21 mouse cellular contexts compared by ENCODE assay signal in genomic region chr9:33850993-33851392, GRCm38 (mm10).
A peak's percentile ranks its signal among the peaks of the same experiment; 100 is the strongest.
DNase-seq lines count a peak whose midpoint lies in the region; ATAC-seq and TF ChIP-seq lines count a peak whose summit lies in the region.
"Had no signal": no experiment of that assay in that cellular context is flagged by ENCODE, and none has a peak within 500 bp of the region (broad histone marks: within the 10 kb centered on the region; RNA-seq: fewer than 3 reads in every experiment).

No protein-coding gene starts in this region.

- no peaks in the 10 kb centered on the region for H3K27me3 ChIP-seq in forebrain, embryonic 14.5 days (replicated peaks; ENCODE audit: control insufficient read depth, insufficient read depth, low read length)
- H3K27me3 ChIP-seq in forebrain, embryonic 13.5 days, result no peaks in the 10 kb centered on the region
- no peaks in the 10 kb centered on the region for H3K27me3 ChIP-seq in kidney, postnatal 0 days (ENCODE audit: insufficient read depth, low read length)
- no peaks in the 10 kb centered on the region for H3K27me3 ChIP-seq in kidney, adult 2 months (replicated peaks; ENCODE audit: control insufficient read depth, insufficient read depth, low read length)
- H3K27me3 ChIP-seq in lung, postnatal 0 days (replicated peaks; ENCODE audit: insufficient read depth, low read length), result no peaks in the 10 kb centered on the region
- H3K27me3 ChIP-seq: heart, embryonic 15.5 days; hindbrain, embryonic 12.5 days; limb, embryonic 15.5 days; liver, embryonic 15.5 days; midbrain, embryonic 13.5 days; neural tube, embryonic 13.5 days; Patski had no signal

- H3K9ac ChIP-seq in forebrain, embryonic 14.5 days (ENCODE audit: low read length), result no peak overlapping the region
- H3K9ac ChIP-seq in forebrain, embryonic 13.5 days, result no peak overlapping the region
- no peak overlapping the region for H3K9ac ChIP-seq in kidney, postnatal 0 days (ENCODE audit: low read depth, low read length)
- no peak overlapping the region for H3K9ac ChIP-seq in lung, postnatal 0 days (replicated peaks; ENCODE audit: low read depth)
- H3K9ac ChIP-seq: heart, embryonic 15.5 days; hindbrain, embryonic 12.5 days; limb, embryonic 15.5 days; liver, embryonic 15.5 days; midbrain, embryonic 13.5 days; neural tube, embryonic 13.5 days had no signal

- no peaks in the 10 kb centered on the region for H3K9me3 ChIP-seq in forebrain, embryonic 14.5 days (replicated peaks; ENCODE audit: control insufficient read depth, low read length)
- no peaks in the 10 kb centered on the region for H3K9me3 ChIP-seq in forebrain, embryonic 13.5 days (replicated peaks)
- no peaks in the 10 kb centered on the region for H3K9me3 ChIP-seq in kidney, postnatal 0 days (replicated peaks; ENCODE audit: low read length)
- H3K9me3 ChIP-seq in lung, postnatal 0 days (ENCODE audit: low read length), result no peaks in the 10 kb centered on the region
- H3K9me3 ChIP-seq: heart, embryonic 15.5 days; hindbrain, embryonic 12.5 days; limb, embryonic 15.5 days; liver, embryonic 15.5 days; midbrain, embryonic 13.5 days; neural tube, embryonic 13.5 days had no signal

- DNase-seq in forebrain, embryonic 14.5 days (ENCODE audit: low spot score), result peak; percentile 39
- DNase-seq in kidney, postnatal 0 days (ENCODE audit: low spot score), result peak; percentile 39
- no peak for DNase-seq in kidney, adult 2 months
- peak; percentile 17 for DNase-seq in lung, postnatal 0 days (ENCODE audit: low spot score)
- no peak for DNase-seq in lung, postnatal 14 days
- no peak for DNase-seq in left cerebral cortex, adult 11 months (ENCODE audit: low spot score)
- DNase-seq: B cell, adult 2 months; cerebellum, adult 9-10 months; gastrocnemius, postnatal 36 days; thymus, postnatal 25 days had no signal

- H3K4me1 ChIP-seq in forebrain, embryonic 14.5 days (ENCODE audit: control insufficient read depth, insufficient read depth, low read length), result no peaks in the 10 kb centered on the region
- peaks cover 9% of the 10 kb centered on the region for H3K4me1 ChIP-seq in forebrain, embryonic 13.5 days
- H3K4me1 ChIP-seq in kidney, postnatal 0 days (replicated peaks; ENCODE audit: insufficient read depth, low read length), result no peaks in the 10 kb centered on the region
- H3K4me1 ChIP-seq in kidney, adult 2 months (ENCODE audit: control insufficient read depth, insufficient read depth, low read length), result no peaks in the 10 kb centered on the region
- H3K4me1 ChIP-seq in lung, postnatal 0 days (ENCODE audit: insufficient read depth, low read depth, low read length), result no peaks in the 10 kb centered on the region
- H3K4me1 ChIP-seq in embryonic fibroblast, embryonic 13.5 days (ENCODE audit: control insufficient read depth, insufficient read depth, low read length), result peaks cover 4% of the 10 kb centered on the region; the same call in 1 of the 2 replicates
- H3K4me1 ChIP-seq: heart, embryonic 15.5 days; limb, embryonic 15.5 days; liver, embryonic 15.5 days; midbrain, embryonic 13.5 days had no signal

- TF ChIP-seq POLR2A in kidney, adult 2 months (IDR thresholded peaks at IDR 0.05; ENCODE audit: low read depth, low read length), result no peak
- no peak for TF ChIP-seq POLR2A in embryonic fibroblast, embryonic 13.5 days (IDR thresholded peaks at IDR 0.05; ENCODE audit: low read depth, low read length)

- H3K27ac ChIP-seq in forebrain, embryonic 14.5 days (ENCODE audit: low read depth, low read length), result no peak overlapping the region
- no peak overlapping the region for H3K27ac ChIP-seq in forebrain, embryonic 13.5 days
- H3K27ac ChIP-seq in kidney, postnatal 0 days, result no peak overlapping the region
- no peak overlapping the region for H3K27ac ChIP-seq in kidney, adult 2 months (ENCODE audit: insufficient read depth, low read depth, low read length)
- H3K27ac ChIP-seq in lung, postnatal 0 days (ENCODE audit: low read length), result no peak overlapping the region
- H3K27ac ChIP-seq in embryonic fibroblast, embryonic 13.5 days (ENCODE audit: insufficient read depth, low read length), result peak overlapping the region; percentile 51; the same call in 1 of the 2 replicates
- H3K27ac ChIP-seq: heart, embryonic 15.5 days; hindbrain, embryonic 12.5 days; limb, embryonic 15.5 days; liver, embryonic 15.5 days; midbrain, embryonic 13.5 days; neural tube, embryonic 13.5 days had no signal

- H3K4me2 ChIP-seq in forebrain, embryonic 14.5 days (ENCODE audit: low read length), result no peak overlapping the region
- H3K4me2 ChIP-seq in forebrain, embryonic 13.5 days, result no peak overlapping the region
- no peak overlapping the region for H3K4me2 ChIP-seq in kidney, postnatal 0 days (ENCODE audit: low read length)
- no peak overlapping the region for H3K4me2 ChIP-seq in lung, postnatal 0 days (replicated peaks; ENCODE audit: low read depth, low read length)
- H3K4me2 ChIP-seq: heart, embryonic 15.5 days; hindbrain, embryonic 12.5 days; limb, embryonic 15.5 days; liver, embryonic 15.5 days; midbrain, embryonic 13.5 days; neural tube, embryonic 13.5 days had no signal

- TF ChIP-seq CTCF in kidney, postnatal 0 days (IDR thresholded peaks at IDR 0.05; ENCODE audit: low read depth), result no peak
- no peak for TF ChIP-seq CTCF in kidney, adult 2 months (conservative IDR thresholded peaks at IDR 0.05; ENCODE audit: insufficient read depth, insufficient read length, low read depth, low read length)
- TF ChIP-seq CTCF in lung, postnatal 0 days (IDR thresholded peaks at IDR 0.05), result no peak
- TF ChIP-seq CTCF in embryonic fibroblast, embryonic 13.5 days (IDR thresholded peaks at IDR 0.05; ENCODE audit: borderline replicate concordance, insufficient read depth, low read length), result no peak

- H3K4me3 ChIP-seq in forebrain, embryonic 14.5 days (ENCODE audit: low read depth, low read length), result no peak overlapping the region
- H3K4me3 ChIP-seq in forebrain, embryonic 13.5 days, result no peak overlapping the region
- no peak overlapping the region for H3K4me3 ChIP-seq in kidney, postnatal 0 days (replicated peaks; ENCODE audit: low read depth, low read length)
- H3K4me3 ChIP-seq in kidney, adult 2 months (ENCODE audit: insufficient read depth, low read depth, low read length), result no peak overlapping the region
- no peak overlapping the region for H3K4me3 ChIP-seq in lung, postnatal 0 days (ENCODE audit: low read depth, low read length)
- no peak overlapping the region for H3K4me3 ChIP-seq in embryonic fibroblast, embryonic 13.5 days (ENCODE audit: insufficient read depth, low read length)
- H3K4me3 ChIP-seq: heart, embryonic 15.5 days; hindbrain, embryonic 12.5 days; limb, embryonic 15.5 days; liver, embryonic 15.5 days; midbrain, embryonic 13.5 days; neural tube, embryonic 13.5 days had no signal

- H3K36me3 ChIP-seq in forebrain, embryonic 14.5 days (ENCODE audit: control insufficient read depth, insufficient read depth, low read length), result no peaks in the 10 kb centered on the region
- H3K36me3 ChIP-seq in forebrain, embryonic 13.5 days (ENCODE audit: poor library complexity, severe bottlenecking), result no peaks in the 10 kb centered on the region
- no peaks in the 10 kb centered on the region for H3K36me3 ChIP-seq in kidney, postnatal 0 days (ENCODE audit: insufficient read depth, low read length)
- no peaks in the 10 kb centered on the region for H3K36me3 ChIP-seq in kidney, adult 2 months (ENCODE audit: control insufficient read depth, insufficient read depth, low read length)
- H3K36me3 ChIP-seq in lung, postnatal 0 days (ENCODE audit: insufficient read depth, low read length), result no peaks in the 10 kb centered on the region
- H3K36me3 ChIP-seq: heart, embryonic 15.5 days; hindbrain, embryonic 12.5 days; limb, embryonic 15.5 days; liver, embryonic 15.5 days; midbrain, embryonic 13.5 days; neural tube, embryonic 13.5 days had no signal

- no peak for ATAC-seq in forebrain, embryonic 14.5 days
- no peak for ATAC-seq in forebrain, embryonic 13.5 days
- ATAC-seq in kidney, postnatal 0 days (replicated peaks; ENCODE audit: low FRiP score, low read depth), result no peak
- ATAC-seq in lung, postnatal 0 days, result no peak
- ATAC-seq: forebrain, embryonic 16.5 days; inflammation-experienced regulatory T-cells, adult 6 months; midbrain, embryonic 13.5 days; Patski had no signal

- no peak for TF ChIP-seq EP300 in lung, postnatal 0 days (IDR thresholded peaks at IDR 0.05)

Comparison
In these comparisons a context has a peak if more than half of its experiments do, and no peak if none do; other contexts are left out.
1. DNase-seq: peak in forebrain, embryonic 14.5 days (single experiment), kidney, postnatal 0 days (single experiment) and lung, postnatal 0 days (single experiment); none in kidney, adult 2 months (single experiment), lung, postnatal 14 days (single experiment) and left cerebral cortex, adult 11 months (single experiment).